Mouse (Mus musculus): ENCODE results near the gene Tifa. TPM values are rescaled to one million over a fixed set of nuclear protein-coding genes. Genes with fewer than 3 reads are reported as not detected.

The Tifa gene
- total RNA-seq, 2 experiments from 2014 or later: 3.9 to 5.1 TPM

DNA sequence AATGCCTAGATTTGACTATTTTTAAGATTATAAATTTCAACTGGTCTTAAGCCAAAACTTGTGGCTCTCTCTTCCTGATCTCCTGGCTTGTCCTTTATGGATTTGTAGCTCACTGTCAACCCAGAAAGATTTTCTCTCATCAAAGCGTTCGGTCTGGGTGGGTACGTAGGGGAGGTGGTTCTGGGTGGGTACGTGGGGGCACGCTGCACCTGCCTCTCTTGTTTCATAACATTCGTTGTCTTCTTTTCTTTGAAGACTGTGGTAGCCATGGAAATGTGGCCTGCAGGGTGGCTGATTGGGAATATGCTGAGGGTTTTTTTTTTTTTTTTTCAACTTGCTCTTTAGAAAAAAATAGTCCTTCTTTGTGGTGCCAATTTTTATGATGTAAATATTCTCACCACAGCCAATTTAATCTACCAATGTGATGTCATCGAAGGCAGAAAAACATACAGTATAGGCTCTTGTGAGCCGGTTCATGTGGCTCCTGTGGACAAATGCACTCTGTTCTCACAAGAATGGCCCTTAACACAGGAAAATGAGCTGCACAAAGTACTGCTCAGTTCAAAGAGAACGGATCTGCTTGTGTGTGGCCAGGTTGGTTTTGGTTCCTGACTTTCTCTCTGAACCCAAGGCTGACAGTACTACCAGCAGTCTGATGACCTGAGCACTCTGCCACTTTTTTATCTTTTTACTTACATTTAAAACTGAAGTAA lies 78.6 kb downstream of the Tifa start:
- DNase-seq: no peak

DNA sequence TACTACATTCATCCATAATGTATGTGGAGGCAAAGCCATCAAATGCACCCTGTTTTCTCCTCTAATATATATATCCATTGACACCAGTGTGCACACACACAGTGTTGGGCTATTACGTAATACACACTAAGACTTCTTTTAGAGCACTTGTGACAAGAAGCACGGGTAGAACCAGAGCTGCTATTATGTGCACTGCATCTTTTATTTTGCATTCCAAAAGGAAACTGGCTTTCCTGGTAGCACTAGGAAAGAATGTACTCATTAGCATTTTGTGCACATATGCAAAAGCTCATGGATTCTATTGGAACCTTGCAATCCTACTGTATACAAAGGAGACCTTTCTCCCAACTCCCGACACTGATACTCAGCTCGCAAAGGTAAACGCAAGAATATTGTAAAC lies 79.3 kb downstream of the Tifa start:
- no peak for DNase-seq

DNA sequence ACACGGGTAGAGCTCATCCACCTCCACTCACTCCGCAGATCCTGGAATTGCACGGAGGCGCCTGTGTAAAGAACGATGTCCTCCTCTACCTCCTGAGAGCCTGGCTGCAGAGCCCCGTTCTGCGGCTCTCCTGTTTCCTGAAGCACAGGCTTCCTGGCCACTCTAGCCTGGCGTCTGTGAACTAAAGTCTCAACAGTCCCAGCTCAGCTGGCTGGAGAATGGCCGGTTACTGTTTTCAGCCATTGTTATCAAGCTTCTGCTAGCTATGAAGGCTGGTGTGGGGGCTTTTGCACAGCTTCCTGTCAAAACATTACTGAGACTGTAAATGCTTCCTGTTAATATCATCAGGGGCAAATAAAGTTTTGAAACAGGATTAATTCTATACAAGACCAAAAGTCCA lies 82.0 kb downstream of the Tifa start:
- no peak for DNase-seq

DNA sequence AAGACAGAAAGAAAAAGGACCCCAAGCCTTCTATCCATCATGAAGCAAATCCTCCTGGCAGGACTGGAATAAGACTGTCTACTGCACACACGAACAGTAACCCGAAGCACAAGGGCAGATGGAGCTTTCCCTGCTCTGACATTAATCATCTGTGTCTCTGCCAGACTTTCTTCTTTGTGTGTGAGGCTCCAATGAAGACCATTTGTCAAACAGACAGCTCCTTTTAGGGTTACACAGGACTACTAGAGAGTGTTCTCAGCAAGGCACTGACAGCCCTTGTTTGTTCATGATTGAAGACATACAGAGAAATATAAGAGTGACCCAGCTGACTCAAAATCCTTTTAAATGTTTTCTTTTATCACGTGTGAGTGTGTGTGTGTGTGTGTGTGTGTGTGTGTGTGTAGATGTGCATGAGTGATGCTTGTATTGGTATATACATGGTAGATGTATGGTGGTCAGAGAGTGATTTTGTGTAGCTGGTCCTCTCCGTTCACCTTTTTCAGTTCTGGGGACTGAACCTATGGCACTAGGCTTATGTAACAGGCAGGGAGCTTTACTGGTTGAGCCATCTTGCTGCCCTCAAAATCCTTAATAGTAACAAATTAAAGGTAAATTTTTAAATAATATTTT lies 84.8 kb downstream of the Tifa start:
- DNase-seq: no peak

DNA sequence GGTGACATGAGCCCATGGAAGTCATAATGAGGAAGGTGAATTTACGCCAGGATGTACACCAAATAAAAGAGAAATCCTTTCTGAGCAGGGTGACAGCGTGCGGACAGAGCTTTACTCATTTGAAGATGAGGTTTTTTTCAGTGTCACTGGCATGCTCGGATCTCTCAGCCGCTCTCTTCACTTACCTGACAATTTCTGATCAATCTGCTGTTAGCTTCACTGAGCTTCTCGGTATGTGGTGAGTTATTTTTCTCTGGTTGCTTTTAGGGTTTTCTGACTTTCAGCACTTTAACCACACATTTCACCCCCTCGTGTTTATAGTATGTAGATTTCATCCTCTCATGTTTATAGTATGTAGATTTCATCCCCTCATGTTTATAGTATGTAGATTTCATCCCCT lies 85.5 kb downstream of the Tifa start:
- DNase-seq: no peak

DNA sequence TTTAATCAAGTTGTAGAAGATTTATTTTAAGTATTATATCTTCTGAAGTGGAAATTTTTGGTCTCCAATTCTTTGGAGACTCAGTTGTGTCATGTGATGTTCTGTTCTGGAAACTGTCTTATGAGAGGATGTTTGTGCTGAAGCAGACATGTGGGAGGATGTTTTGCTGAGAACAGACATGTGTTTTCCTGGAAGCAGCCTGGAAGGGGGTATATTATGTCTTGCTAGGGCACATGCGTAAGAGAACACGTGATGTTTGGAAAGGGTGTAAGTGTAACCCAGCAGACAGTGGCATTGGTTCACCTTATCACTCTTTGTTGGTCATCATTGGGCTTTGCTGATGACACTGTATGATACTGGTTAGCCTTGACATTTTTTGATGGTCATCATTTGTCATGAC lies 85.9 kb downstream of the Tifa start:
- DNase-seq: no peak

DNA sequence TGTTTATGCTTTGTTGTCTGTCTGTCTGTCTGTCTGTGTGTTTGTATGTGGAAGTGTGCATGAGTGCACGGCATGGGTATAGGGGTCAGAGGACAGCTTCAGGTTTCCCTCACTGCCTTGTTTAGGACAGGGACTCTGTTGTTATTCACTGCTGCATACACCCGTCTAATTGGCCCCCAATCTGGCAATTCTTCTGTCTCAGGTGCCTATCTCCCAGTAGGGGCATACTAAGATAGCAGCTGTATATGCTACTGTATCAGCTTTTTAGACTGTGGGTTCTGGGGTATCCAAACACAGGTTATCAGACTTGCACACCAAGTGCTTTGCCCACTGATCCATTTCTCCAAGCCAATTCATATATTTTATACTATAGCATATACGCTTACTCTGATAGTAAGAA lies 90.4 kb downstream of the Tifa start:
- no peak for DNase-seq

DNA sequence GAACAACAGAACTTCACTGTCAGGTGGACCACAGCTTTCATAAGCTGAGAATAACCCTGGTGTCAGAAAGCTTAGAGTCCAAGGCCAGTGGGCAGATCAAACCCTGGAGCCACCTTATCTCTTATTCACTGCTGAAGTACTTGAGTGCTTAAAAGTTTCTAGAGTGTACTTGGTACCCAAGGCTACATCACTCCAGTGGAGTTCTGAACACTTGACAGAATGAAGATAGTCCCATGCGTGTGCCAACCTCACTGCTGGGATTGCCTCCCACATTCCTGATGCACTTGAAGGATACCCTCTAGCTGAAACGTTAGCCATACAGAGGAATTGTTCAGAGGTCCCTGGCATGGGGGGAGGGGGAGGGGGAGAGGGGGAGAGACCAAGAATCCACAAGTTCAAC lies 92.1 kb downstream of the Tifa start:
- DNase-seq: no peak

Other genes with a start within 250 kb of the Tifa start
- gene Larp7, start 236.5 kb upstream of the Tifa start, total RNA-seq (2021): 10 to 100 TPM; 22.8 to 24.4 TPM
- 1 to 10 TPM; 2.7 to 4.8 TPM for gene Zgrf1, start 236.3 kb upstream of the Tifa start, total RNA-seq (2021)
- not detected for gene Neurog2, start 156.7 kb upstream of the Tifa start, total RNA-seq (2021)
- gene Alpk1, start 9.3 kb upstream of the Tifa start, total RNA-seq (2021): 1 to 10 TPM; 6.7 to 7.0 TPM
- gene Ap1ar, start 47.7 kb downstream of the Tifa start, total RNA-seq (2021): 10 to 100 TPM; 25.9 to 30.3 TPM
- gene Fam241a, start 106.5 kb downstream of the Tifa start, total RNA-seq (2021): 1 to 10 TPM; 7.0 to 8.2 TPM

Measured in adrenal gland, postnatal 10 days (tissue).